Mouse (Mus musculus): ENCODE data around the gene Rnf13.
A peak's percentile ranks its signal among the peaks of the same experiment; 100 is the strongest.

Rnf13 gene

DNA sequence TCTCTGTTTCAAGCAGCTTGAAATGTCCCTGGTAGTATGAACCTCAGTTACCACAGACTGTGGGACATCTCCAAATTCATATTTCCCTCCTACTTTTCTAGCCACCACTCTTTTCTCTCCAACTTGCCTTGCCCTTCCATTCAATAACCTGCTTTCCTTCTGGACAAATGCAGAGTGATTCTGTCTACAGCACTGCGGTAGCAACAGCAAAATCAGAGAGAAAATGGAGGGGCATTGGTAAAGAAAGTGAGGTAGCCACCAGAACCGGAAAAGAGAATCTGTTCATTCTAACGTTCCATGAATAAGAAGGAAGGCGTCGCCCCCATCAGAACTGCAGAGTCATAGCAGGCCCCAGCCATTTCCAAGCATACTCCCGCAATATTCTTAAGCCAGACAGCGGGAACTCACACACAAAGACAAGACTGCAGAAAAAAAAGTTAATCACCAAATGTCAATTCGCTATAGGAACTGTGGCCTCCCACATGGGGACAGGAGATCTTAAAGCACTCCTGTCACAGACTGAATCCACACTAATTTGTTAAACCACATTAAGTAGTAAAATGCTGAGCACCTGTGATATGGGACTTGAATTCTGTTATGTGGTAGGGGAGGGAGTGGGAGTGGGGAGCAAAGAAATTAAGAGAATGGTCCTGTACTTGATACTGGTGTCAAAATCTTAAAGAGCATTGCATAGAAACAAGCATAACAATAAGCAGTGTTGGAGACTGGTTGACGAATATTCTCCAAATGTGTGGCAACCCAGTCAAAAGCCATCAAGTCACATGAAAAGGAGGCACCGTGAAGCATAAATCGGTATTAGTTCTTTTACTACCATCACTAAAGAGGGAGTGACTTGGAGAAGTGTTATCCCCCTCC, 110.2 kb downstream of the Rnf13 start:
- DNase-seq (ENCODE audit: low spot score in 2 of 2), result peak; percentile 14 to 31

DNA sequence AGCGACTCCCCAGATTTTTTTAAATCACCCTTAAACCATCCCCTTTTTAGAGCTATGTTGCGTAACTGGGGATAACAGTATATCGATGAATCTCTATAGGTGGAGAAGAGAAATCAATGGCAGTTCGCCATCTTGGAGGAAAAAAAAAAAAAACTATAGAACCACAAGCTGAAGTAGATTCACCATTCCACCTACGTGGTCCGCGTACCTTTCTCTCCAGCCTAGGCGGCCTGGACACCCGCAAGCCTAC, 110.7 kb downstream of the Rnf13 start:
- no peak for DNase-seq (ENCODE audit: low spot score in 2 of 2)

DNA sequence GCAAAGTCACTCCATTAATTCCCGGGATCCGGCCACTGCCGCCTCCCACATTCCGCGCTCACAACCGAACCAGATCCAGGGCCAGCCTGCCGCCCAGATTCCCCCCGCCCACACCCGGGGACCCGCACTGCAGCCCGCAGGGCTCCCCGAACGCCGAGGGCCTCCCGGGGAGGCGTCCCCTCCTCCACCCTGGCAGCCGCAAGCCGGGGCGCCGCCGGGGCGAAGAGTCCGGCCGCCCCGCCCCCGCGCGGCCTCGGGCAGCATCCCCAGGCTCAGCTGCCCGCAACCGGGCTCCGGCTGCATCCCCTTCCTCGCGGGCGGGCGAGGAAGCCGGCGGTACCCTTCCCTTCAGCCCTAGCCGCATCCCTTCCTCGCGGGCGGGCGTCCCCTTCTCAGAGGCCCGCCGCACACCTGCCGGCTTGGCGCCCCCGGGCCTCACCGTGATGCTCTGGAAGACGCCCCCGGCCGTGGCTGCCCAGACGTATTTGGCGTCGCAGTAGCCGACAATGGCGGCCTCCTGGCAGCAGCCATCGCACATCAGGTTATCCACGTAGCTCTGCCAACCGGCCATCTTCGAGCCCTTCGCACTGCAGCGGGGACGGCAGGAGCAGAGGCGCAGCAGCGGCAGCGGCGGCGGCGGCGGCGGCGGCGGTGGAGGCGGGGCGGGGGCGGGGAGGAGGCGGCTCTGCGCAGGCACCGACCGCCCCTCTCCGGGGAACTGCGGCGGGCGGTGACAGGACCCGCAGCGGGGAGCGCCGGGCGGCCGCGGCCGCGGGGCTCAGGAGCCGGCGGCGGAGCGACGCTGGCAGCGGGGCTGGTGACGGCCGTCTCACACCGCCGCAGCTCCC, 111.3 kb downstream of the Rnf13 start:
- DNase-seq (ENCODE audit: low spot score in 2 of 2), result peak; percentile 42 to 48

DNA sequence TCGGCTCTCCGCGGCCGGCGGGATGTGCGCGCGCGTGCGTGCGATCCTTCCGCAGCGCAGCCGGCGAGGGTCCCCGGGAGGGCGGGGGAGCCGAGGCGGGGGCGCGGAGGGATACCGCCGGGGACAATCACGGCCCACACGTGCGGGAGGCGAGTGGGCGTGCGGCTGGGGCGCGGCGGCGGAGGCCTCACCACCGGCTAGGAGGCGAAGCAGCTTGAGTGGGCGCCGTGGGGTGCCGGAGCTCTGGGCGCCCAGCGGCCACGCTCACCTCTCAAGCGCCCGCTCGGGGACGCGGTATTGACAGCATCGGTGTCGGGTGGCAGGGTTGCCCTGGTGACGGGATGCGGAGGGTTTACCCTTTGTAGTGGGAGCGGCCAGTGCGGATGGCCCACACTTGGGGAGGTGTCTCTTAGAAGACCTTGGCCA, 111.9 kb downstream of the Rnf13 start, which contains the start of gene Pfn2:
Gene Pfn2 (minus strand): TSS at position 320 of the 426 bp plus-strand sequence.
- DNase-seq (ENCODE audit: low spot score in 2 of 2), result peak; percentile 61 to 74

DNA sequence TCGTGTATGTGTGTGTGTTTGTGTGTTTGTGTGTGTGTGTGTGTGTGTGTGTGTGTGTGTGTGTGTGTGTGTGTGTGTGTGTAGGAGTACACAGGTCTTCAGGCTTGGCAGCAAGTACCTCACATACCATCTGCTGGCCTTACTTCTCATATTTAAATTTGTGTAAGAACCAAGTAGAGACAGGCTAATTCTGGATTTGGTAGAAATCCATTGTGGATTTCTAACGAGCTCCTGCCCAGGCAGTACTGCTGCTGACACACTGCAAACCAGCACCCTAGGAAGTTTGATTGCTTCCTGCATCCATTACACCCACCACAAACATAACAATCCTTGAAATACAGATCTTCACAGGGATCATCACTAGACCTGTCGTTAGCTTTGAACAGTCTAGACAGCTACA, 147.1 kb downstream of the Rnf13 start:
- DNase-seq (ENCODE audit: low spot score in 2 of 2), result no peak
